Mouse (Mus musculus) CH12.LX (cell line): Measurements from ENCODE around the gene Ntrk3.

Experiments
- CHD2 ChIP-seq: IDR thresholded peaks from 2 replicates; pipeline ENCODE4 v1.6.1; 2011; ENCODE audit warnings: low read length, improper control_type of control experiment
- CTCF ChIP-seq, 2 experiments: IDR thresholded peaks in 1 of 2; conservative IDR thresholded peaks in 1 of 2; 2 replicates each; pipeline ENCODE4 v1.5.1; 2011 to 2012; ENCODE audit warnings: low read depth in 2 of 2, low read length in 2 of 2, improper control_type of control experiment in 1 of 2, inconsistent platforms in 1 of 2, mild to moderate bottlenecking in 1 of 2, moderate library complexity in 1 of 2
- EP300 ChIP-seq: IDR thresholded peaks from 2 replicates; pipeline ENCODE4 v1.6.1; 2011; ENCODE audit warnings: low read length, improper control_type of control experiment
- MAX ChIP-seq: IDR thresholded peaks from 2 replicates; pipeline ENCODE4 v1.6.1; 2011; ENCODE audit warnings: low read length, improper control_type of control experiment
- TBP ChIP-seq: conservative IDR thresholded peaks from 2 replicates; pipeline ENCODE4 v1.6.1; 2011; ENCODE audit warnings: low read depth, low read length, improper control_type of control experiment
- ZC3H11A ChIP-seq: IDR thresholded peaks from 2 replicates; pipeline ENCODE4 v1.6.1; 2012; ENCODE audit warnings: low read depth, mild to moderate bottlenecking, inconsistent platforms, low read length, improper control_type of control experiment
- ZNF384 ChIP-seq: IDR thresholded peaks from 2 replicates; pipeline ENCODE4 v1.6.1; 2012; ENCODE audit warnings: low read depth, low read length, improper control_type of control experiment, inconsistent platforms

- TF ChIP-seq CTCF (conservative IDR thresholded peaks at IDR 0.05 in 1 of 2, IDR thresholded peaks at IDR 0.05 in 1 of 2; ENCODE audit: low read depth in 2 of 2, low read length in 2 of 2): no peak
- no peak for TF ChIP-seq TBP
- no peak for TF ChIP-seq EP300
- TF ChIP-seq CHD2: no peak
- TF ChIP-seq MAX: no peak
- TF ChIP-seq ZNF384: no peak
- no peak for TF ChIP-seq ZC3H11A
These were observed 30.1 kb downstream of the Ntrk3 start for GRCm38 (mm10) chr7:78707708-78708107.
